Mouse (Mus musculus) Muller cell, postnatal 12 days (primary cell): ENCODE results near the gene Rae1.

Source experiments
- DNase-seq: peaks from one replicate; pipeline ENCODE4 v3.0.0-alpha.2; 2015; ENCODE audit errors: inconsistent ontology term

Gene Rae1

GRCm38 (mm10) chr2:173048041-173048745 is 48.3 kb downstream of the Rae1 start:
- DNase-seq, result peak; percentile 71

- DNase-seq, result no peak
These were observed 49.3 kb downstream of the Rae1 start for GRCm38 (mm10) chr2:173049231-173049630.

- no peak for DNase-seq
These were observed 49.9 kb downstream of the Rae1 start for GRCm38 (mm10) chr2:173049817-173050216.

- peak; percentile 23 for DNase-seq
These were observed 50.9 kb downstream of the Rae1 start for GRCm38 (mm10) chr2:173050604-173051382.

- no peak for DNase-seq
These were observed 53.0 kb downstream of the Rae1 start for GRCm38 (mm10) chr2:173052881-173053280.

- no peak for DNase-seq
These were observed 53.9 kb downstream of the Rae1 start for GRCm38 (mm10) chr2:173053846-173054245.

GRCm38 (mm10) chr2:173056303-173056881 is 56.5 kb downstream of the Rae1 start:
- no peak for DNase-seq

GRCm38 (mm10) chr2:173056882-173057315 is 57.0 kb downstream of the Rae1 start:
- no peak for DNase-seq

GRCm38 (mm10) chr2:173057623-173058022 is 57.7 kb downstream of the Rae1 start:
- DNase-seq, result no peak

- no peak for DNase-seq
These were observed 58.3 kb downstream of the Rae1 start for GRCm38 (mm10) chr2:173058263-173058662.

GRCm38 (mm10) chr2:173060450-173060849 is 60.5 kb downstream of the Rae1 start:
- DNase-seq, result no peak

GRCm38 (mm10) chr2:173061443-173062351 is 61.8 kb downstream of the Rae1 start:
- DNase-seq, result no peak

- no peak for DNase-seq
These were observed 63.3 kb downstream of the Rae1 start for GRCm38 (mm10) chr2:173063219-173063618.

- no peak for DNase-seq
These were observed 64.9 kb downstream of the Rae1 start for GRCm38 (mm10) chr2:173064864-173065263.
